Mouse (Mus musculus) hematopoietic multipotent progenitor cell, adult 10-12 weeks (in vitro differentiated cells): ENCODE results near the gene Gp6. TPM values are rescaled to one million over a fixed set of nuclear protein-coding genes. Genes with fewer than 3 reads are reported as not detected.

ENCODE experiments used
- polyA plus RNA-seq: library from polyadenylated mRNA; stranded (reverse); fragments of >175 nt; gene quantifications from 2 replicates; pipeline ENCODE4 v1.2.3, GENCODE M21; 2012; ENCODE audit warnings: low replicate concordance

Gp6 gene
- polyA plus RNA-seq = not detected in 2 replicates

DNA sequence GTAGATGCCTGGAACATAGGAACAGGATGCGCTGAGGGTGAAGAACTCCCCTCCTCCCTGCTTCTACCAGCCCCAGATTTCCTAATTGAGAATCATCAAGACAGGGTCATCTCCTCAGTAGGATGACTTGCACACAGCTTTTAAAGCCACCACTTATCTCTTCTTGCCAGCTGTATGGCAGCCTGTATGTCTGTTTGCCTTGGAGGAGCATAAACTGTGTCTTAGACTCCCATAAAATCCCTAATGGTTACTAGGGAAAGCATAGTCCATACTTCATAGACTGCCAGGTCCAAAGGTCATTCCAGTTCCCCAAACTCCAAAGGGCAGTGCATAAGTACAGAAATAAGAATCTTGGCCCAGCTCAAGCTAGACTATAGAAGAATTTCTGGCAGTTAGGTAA lies at the start of gene Gp6:
Gene Gp6 (minus strand): TSS at position 15 of the 400 bp plus-strand sequence.

DNA sequence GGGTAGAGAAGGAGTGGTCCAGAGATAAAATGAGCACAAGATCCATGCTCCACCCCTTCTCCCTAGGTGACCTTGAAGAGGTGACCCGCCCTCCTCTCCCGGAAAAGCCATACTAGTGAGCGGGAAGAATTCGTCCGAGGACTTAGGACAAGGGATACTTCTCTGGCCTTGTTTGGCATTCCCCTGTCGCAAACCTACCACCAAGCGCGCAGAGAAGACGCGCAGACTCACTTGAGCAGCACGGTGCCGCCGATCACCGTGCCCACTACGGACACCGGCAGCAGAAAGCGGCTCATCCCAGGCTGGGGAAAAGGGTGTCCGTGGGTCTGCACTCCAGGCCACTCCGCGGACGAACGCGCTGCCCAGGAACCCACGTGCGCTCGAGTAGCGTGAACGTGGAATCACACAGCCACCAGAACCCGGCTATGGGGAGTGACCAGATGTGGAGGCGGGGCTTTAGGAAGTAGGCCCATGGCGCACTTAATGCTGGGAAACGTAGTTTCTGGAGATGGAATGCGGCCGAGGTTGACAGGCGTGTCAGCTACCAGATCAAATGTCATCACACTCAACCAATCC lies 47.8 kb upstream of the Gp6 start, which contains the start of gene Rdh13:
Gene Rdh13 (minus strand): TSS at position 434 of the 576 bp plus-strand sequence.

DNA sequence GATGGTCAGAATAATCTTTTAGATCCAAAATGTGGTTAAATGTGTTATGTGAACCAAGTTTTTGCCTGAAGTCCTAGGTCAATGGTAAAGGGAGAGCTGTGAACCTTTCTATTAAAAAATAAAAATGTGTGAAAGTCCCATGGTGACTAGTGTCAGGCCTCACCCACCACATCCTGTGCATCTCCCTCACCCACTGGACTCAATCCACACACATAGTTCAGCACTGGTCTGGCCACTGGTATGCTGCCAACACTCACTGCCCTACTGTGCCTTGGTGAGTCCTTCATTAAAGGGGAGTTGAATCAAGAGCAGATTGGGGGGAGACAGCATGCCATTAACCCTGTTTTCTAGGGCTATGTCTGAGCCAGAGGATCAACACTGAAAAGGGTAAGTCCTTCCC lies 60.0 kb downstream of the Gp6 start, which contains the start of gene Ncr1:
Gene Ncr1 (plus strand): TSS at position 216 of the 400 bp plus-strand sequence.

Other genes starting within 250 kb of the Gp6 start
- 8.1 and 11.7 TPM in 2 replicates for gene Leng9, start 247.4 kb downstream of the Gp6 start, polyA plus RNA-seq
- gene Cdc42ep5, start 232.9 kb downstream of the Gp6 start, polyA plus RNA-seq = 3.4 TPM in 2 replicates
- 0.52 and 2.5 TPM in 2 replicates for gene Lilra5, start 160.0 kb downstream of the Gp6 start, polyA plus RNA-seq
- gene Ncr1, start 60.0 kb downstream of the Gp6 start, polyA plus RNA-seq = 1.5 and 2.0 TPM in 2 replicates
- gene Rdh13, start 47.9 kb upstream of the Gp6 start, polyA plus RNA-seq = 1.6 and 3.0 TPM in 2 replicates
- gene Eps8l1, start 62.9 kb upstream of the Gp6 start, polyA plus RNA-seq = 0.06 TPM in 1 of 2 replicates, not detected in the other
- gene Ppp1r12c, start 103.9 kb upstream of the Gp6 start, polyA plus RNA-seq = 207 and 309 TPM in 2 replicates
- 2.4 and 2.5 TPM in 2 replicates for gene Tnnt1, start 118.6 kb upstream of the Gp6 start, polyA plus RNA-seq
- 0.82 and 2.2 TPM in 2 replicates for gene Tnni3, start 126.5 kb upstream of the Gp6 start, polyA plus RNA-seq
- 3.8 and 10.7 TPM in 2 replicates for gene Dnaaf3, start 134.7 kb upstream of the Gp6 start, polyA plus RNA-seq
- gene Syt5, start 149.8 kb upstream of the Gp6 start, polyA plus RNA-seq = 0.20 and 0.37 TPM in 2 replicates
- gene Ptprh, start 206.3 kb upstream of the Gp6 start, polyA plus RNA-seq = 0.08 TPM in 1 of 2 replicates, not detected in the other
- 2.6 and 8.1 TPM in 2 replicates for gene Tmem86b, start 233.7 kb upstream of the Gp6 start, polyA plus RNA-seq